Mouse (Mus musculus) testis, adult 2 months (tissue): Measurements from ENCODE around the gene Abcb8. TPM values are rescaled to one million over a fixed set of nuclear protein-coding genes. Genes with fewer than 3 reads are reported as not detected.
A peak's percentile ranks its signal among the peaks of the same experiment; 100 is the strongest.

ENCODE experiments used
- H3K27ac ChIP-seq: fragments of 200-500 bp; 2 replicates; pipeline ENCODE4 v1.5.1; 2012; ENCODE audit warnings: low read depth, low read length; ENCODE audit not compliant: control insufficient read depth, insufficient read depth
- H3K27me3 ChIP-seq: fragments of 200-500 bp; 2 replicates; pipeline ENCODE4 v1.6.1; 2012; ENCODE audit warnings: mild to moderate bottlenecking, low read length, moderate library complexity; ENCODE audit not compliant: control insufficient read depth, insufficient read depth
- H3K36me3 ChIP-seq: fragments of 200-500 bp; 2 replicates; pipeline ENCODE4 v1.6.1; 2012; ENCODE audit warnings: mild to moderate bottlenecking, low read length; ENCODE audit not compliant: control insufficient read depth, insufficient read depth
- H3K4me1 ChIP-seq: fragments of 200-500 bp; 2 replicates; pipeline ENCODE4 v1.6.1; 2012; ENCODE audit warnings: low read length; ENCODE audit not compliant: control insufficient read depth, insufficient read depth
- H3K4me3 ChIP-seq: fragments of 200-500 bp; 2 replicates; pipeline ENCODE4 v1.5.1; 2012; ENCODE audit warnings: low read depth, mild to moderate bottlenecking, low read length, moderate library complexity, mixed read lengths; ENCODE audit not compliant: control insufficient read depth
- CTCF ChIP-seq: fragments of 200-500 bp; IDR thresholded peaks from 2 replicates; pipeline ENCODE4 v1.5.1; 2012; ENCODE audit warnings: low read depth, mild to moderate bottlenecking, inconsistent platforms, low read length, moderate library complexity; ENCODE audit not compliant: control insufficient read depth, insufficient read depth, insufficient replicate concordance
- POLR2A ChIP-seq: fragments of 200-500 bp; IDR thresholded peaks from 2 replicates; pipeline ENCODE4 v1.6.1; 2012; ENCODE audit warnings: low read depth, mild to moderate bottlenecking, inconsistent platforms, low read length, moderate library complexity; ENCODE audit not compliant: control insufficient read depth
- polyA plus RNA-seq: library from polyadenylated mRNA; depleted of rRNA; stranded (reverse); fragments of >200 nt; gene quantifications from 2 replicates; pipeline ENCODE4 v1.2.3, GENCODE M21; 2012

Abcb8 gene
- polyA plus RNA-seq, 1 experiment, result 28.1 TPM

DNA sequence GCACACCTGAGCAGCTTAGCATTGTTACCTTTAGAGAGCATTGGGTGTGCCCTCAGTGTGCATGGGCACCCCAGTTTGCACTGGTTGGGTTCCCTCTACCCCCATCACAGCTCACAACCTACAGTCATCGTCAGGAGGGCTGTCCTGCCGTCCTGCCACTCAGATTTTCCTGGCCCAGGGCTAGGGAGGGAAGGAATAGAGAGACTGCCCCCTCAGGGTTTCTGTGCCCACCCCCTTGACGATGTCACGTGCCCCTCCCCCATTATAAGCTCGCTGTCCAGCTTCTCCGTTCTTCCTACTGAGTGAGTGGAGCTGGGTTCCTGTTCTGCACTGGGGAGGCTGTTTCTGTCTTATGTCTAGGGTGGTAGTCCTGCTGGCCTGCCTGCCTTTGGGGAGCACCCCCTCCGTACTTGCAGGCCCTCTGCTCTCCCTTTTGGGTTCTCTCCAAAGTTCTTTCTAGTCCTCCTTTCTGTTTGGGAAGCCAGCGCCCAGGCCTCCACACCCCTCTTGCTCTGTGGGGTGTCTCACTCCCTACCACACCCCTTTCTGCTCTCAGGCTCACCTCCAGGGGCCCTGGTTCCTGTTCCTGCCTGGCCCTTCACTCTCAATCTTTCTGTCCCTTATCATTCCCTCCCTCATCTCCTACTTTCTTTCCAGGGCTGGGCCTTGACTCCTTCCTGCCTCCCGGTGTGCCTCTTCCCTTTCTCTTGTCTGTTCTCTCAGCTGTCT is 33.3 kb downstream of the Abcb8 start:
- no peaks in the 10 kb centered on the region for H3K27me3 ChIP-seq
- H3K4me3 ChIP-seq, result peak overlapping the region; percentile 92
- H3K36me3 ChIP-seq, result no peaks in the 10 kb centered on the region
- TF ChIP-seq POLR2A (0 out of 2 replicates have a peak, but pooled peaks have one; percentile 19), CTCF (no peak)
- peak overlapping the region; percentile 3; the same call in 1 of the 2 replicates for H3K27ac ChIP-seq
- peaks cover 22% of the 10 kb centered on the region for H3K4me1 ChIP-seq

DNA sequence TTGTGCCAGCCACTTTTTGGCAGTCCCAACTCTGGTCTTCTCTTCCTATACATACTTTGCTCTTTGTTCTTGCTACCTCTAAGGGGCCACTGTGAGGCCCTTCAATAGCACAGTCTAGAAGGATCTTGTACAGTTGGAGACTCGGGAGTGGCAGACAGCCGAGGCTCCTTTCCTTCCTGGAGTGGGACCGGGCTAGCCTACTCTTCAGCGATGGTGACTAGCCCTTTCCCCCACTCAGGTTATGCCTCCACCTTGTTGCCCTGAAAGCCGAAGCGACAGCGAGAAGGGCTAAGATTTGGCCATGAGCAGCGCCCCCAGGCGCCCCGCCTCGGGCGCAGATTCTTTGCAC is 33.8 kb downstream of the Abcb8 start:
- H3K4me3 ChIP-seq, result no peak overlapping the region
- H3K27me3 ChIP-seq, result no peaks in the 10 kb centered on the region
- H3K36me3 ChIP-seq, result no peaks in the 10 kb centered on the region
- TF ChIP-seq CTCF (no peak), POLR2A (no peak)
- no peak overlapping the region for H3K27ac ChIP-seq
- peaks cover 22% of the 10 kb centered on the region for H3K4me1 ChIP-seq

DNA sequence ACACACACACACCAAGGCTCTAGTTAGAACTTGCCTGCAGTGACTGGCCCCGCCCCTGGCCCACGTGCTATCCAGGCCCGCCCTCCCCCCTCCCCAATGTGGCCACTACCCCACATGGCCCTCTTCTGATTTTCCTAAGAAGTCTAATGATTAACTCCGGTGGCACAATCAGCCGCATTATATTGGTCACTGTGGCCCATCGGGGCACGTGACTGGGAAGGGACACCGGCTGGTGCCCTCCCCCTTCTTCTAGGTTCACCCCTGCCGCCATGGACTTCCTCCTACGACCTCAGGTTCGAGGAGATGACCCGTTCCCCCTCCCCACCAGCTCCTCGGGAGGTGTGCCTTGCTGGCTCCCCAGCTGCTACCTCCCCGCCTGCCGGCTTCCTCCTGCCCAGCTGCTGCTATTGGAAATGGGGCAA is 34.5 kb downstream of the Abcb8 start:
- no peaks in the 10 kb centered on the region for H3K27me3 ChIP-seq
- H3K27ac ChIP-seq, result no peak overlapping the region
- no peak overlapping the region for H3K4me3 ChIP-seq
- H3K4me1 ChIP-seq, result peaks cover 22% of the 10 kb centered on the region
- TF ChIP-seq CTCF, result no peak
- no peak for TF ChIP-seq POLR2A
- H3K36me3 ChIP-seq, result no peaks in the 10 kb centered on the region

DNA sequence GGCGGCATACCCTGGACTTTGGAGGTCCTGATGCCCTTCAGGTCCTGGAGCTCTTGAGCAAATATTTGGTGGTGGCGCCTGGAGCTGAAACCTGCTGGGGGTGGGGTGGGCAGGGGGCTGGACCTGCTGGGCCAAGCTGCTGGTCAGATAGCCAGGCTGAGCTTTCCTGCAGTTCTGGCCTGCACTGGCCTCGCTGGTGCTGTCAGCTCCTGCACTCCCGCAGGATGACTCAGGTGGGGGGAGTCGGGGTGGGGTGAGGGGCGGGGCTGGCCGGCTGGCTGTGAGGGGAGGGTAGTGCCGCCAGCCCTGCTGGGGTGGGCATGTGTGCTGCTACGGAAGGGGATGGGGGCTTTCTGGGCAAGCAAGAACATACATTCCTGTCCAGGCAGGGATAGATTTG is 35.1 kb downstream of the Abcb8 start:
- TF ChIP-seq POLR2A, result no peak
- no peak for TF ChIP-seq CTCF
- H3K36me3 ChIP-seq, result no peaks in the 10 kb centered on the region
- peaks cover 21% of the 10 kb centered on the region for H3K4me1 ChIP-seq
- H3K4me3 ChIP-seq, result no peak overlapping the region
- H3K27me3 ChIP-seq, result no peaks in the 10 kb centered on the region
- no peak overlapping the region for H3K27ac ChIP-seq

DNA sequence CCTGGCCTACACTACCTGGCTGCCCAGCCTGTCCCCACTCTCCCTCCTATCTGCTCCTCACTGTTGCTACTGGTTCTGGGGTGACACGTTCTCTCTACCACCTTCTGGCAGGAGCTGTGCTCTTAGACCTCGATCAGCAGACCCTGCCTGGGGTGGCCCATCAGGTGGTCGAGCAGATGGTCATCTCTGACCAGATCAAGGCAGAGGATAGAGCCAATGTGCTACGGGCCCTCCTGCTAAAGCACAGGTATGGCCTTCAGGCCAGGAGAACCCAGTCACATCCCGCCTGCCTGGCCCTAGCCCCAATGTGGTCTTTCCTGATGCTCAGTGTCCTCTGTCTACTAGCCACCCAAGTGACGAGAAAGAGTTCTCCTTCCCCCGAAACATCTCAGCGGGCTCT is 40.5 kb downstream of the Abcb8 start:
- Histone ChIP-seq H3K27me3 (no peaks in the 10 kb centered on the region), H3K4me3 (no peak overlapping the region), H3K4me1 (no peaks in the 10 kb centered on the region), H3K36me3 (no peaks in the 10 kb centered on the region), H3K27ac (no peak overlapping the region)
- TF ChIP-seq POLR2A, result no peak
- no peak for TF ChIP-seq CTCF

DNA sequence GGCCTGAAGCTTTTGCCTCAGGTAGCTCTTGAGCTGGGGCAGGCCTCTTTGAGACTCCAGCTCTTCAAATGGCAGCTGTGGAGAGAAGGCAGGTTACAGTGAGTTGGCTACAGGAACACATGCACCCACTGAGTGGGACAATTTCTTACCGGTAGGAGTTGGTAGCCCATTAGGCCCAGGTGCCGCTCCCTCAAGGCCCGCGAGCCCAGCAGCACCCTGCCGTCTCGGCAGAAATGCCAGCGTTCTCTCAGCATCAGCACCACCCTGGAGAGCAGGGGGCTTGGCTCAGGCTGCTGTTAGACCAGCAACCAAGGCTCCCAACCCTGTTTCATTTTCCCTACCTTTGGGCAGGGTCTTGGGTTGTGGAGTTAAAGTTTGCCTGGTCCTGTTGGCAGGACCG is 47.7 kb downstream of the Abcb8 start:
- no peak for TF ChIP-seq POLR2A
- TF ChIP-seq CTCF, result no peak
- Histone ChIP-seq H3K4me1 (peaks cover 16% of the 10 kb centered on the region), H3K27me3 (no peaks in the 10 kb centered on the region), H3K36me3 (peaks cover 2% of the 10 kb centered on the region; the same call in 1 of the 2 replicates), H3K27ac (no peak overlapping the region), H3K4me3 (no peak overlapping the region)

DNA sequence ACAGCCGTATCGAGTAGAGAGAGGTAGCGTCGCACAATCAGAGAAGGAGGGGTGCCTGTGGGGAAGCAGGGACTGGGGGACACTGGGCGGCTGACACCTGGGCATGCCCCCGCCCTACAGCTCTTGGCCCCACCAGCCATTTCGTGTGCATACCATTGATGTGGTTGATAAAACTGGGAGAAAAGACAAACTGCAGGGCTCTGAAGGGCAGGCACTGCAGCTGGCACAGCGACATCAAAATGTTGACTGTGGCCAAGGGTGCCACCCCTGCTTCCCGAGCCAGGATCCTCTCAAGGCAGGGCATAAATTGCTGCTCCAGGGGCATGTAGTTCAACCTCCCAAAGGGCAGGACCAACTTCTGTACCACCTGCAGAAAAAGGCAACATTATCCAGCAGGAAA is 48.6 kb downstream of the Abcb8 start:
- Histone ChIP-seq H3K4me1 (peaks cover 18% of the 10 kb centered on the region), H3K27ac (no peak overlapping the region), H3K36me3 (peaks cover 2% of the 10 kb centered on the region; the same call in 1 of the 2 replicates), H3K4me3 (no peak overlapping the region), H3K27me3 (no peaks in the 10 kb centered on the region)
- TF ChIP-seq CTCF, result no peak
- no peak for TF ChIP-seq POLR2A
